Mouse (Mus musculus): ENCODE measurements around the gene Tmem108.

DNA sequence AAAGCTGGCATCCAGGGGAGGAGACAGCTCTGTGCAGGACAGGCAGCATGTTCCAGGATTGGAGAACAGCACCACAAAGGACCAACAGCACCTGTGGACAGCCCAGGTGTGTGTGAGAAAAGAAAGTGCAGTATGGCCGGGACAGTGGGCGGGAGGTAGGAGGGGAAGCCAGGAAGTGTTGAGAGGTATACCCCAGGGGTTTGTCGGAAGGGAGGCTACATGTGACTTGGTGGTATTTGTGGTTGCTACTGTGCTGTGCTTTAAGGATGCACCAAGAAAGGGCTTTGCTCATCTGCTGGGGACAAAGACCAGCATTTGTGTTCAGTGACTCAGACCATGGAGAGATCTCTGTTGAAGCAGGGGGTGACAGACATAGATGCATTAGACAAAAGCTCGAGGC is 271.8 kb downstream of the Tmem108 start:
- no peak for TF ChIP-seq CTCF (IDR thresholded peaks at IDR 0.05; ENCODE audit: low read depth, low read length)
- TF ChIP-seq POLR2A (IDR thresholded peaks at IDR 0.05; ENCODE audit: borderline replicate concordance, low read depth, low read length), result no peak

All from bone marrow macrophage, adult 2 months (primary cell).